ENCODE assay signal across 9 mouse cellular contexts in genomic region chr16:30826128-30826527, GRCm38 (mm10).
DNase-seq lines count a peak whose midpoint lies in the region; ATAC-seq and TF ChIP-seq lines count a peak whose summit lies in the region.
"Had no signal": no experiment of that assay in that cellular context is flagged by ENCODE, and none has a peak within 500 bp of the region (broad histone marks: within the 10 kb centered on the region; RNA-seq: fewer than 3 reads in every experiment).

No protein-coding gene starts in this region.

- H3K4me3 ChIP-seq in forebrain, embryonic 15.5 days: no peak overlapping the region
- no peak overlapping the region for H3K4me3 ChIP-seq in forebrain, embryonic 11.5 days (ENCODE audit: low read depth, low read length)
- no peak overlapping the region for H3K4me3 ChIP-seq in heart, embryonic 13.5 days
- H3K4me3 ChIP-seq in liver, embryonic 11.5 days (ENCODE audit: low read depth, low read length): no peak overlapping the region
- H3K4me3 ChIP-seq: embryonic facial prominence, embryonic 15.5 days had no signal

- H3K4me1 ChIP-seq in forebrain, embryonic 15.5 days: peaks cover 12% of the 10 kb centered on the region
- no peaks in the 10 kb centered on the region for H3K4me1 ChIP-seq in forebrain, embryonic 11.5 days (replicated peaks; ENCODE audit: control insufficient read depth, insufficient read depth, low read length)
- H3K4me1 ChIP-seq in heart, embryonic 13.5 days: peaks cover 46% of the 10 kb centered on the region
- no peaks in the 10 kb centered on the region; the same call in 1 of the 2 replicates for H3K4me1 ChIP-seq in liver, embryonic 11.5 days (replicated peaks; ENCODE audit: control insufficient read depth, insufficient read depth, low read length)

- H3K9me3 ChIP-seq in forebrain, embryonic 15.5 days: no peaks in the 10 kb centered on the region
- H3K9me3 ChIP-seq in forebrain, embryonic 11.5 days (ENCODE audit: control insufficient read depth, low read length): no peaks in the 10 kb centered on the region
- H3K9me3 ChIP-seq in heart, embryonic 13.5 days: no peaks in the 10 kb centered on the region
- no peaks in the 10 kb centered on the region for H3K9me3 ChIP-seq in liver, embryonic 11.5 days (ENCODE audit: control insufficient read depth, low read length)
- H3K9me3 ChIP-seq: embryonic facial prominence, embryonic 15.5 days had no signal

- TF ChIP-seq POLR2A in brain, embryonic 14.5 days (IDR thresholded peaks at IDR 0.05; ENCODE audit: borderline replicate concordance, extremely low read depth, insufficient read depth, insufficient read length, poor library complexity, severe bottlenecking): no peak

- H3K36me3 ChIP-seq in forebrain, embryonic 15.5 days: no peaks in the 10 kb centered on the region
- no peaks in the 10 kb centered on the region for H3K36me3 ChIP-seq in forebrain, embryonic 11.5 days (ENCODE audit: control insufficient read depth, insufficient read depth, low read length)
- H3K36me3 ChIP-seq in heart, embryonic 13.5 days: no peaks in the 10 kb centered on the region
- no peaks in the 10 kb centered on the region for H3K36me3 ChIP-seq in liver, embryonic 11.5 days (ENCODE audit: control insufficient read depth, insufficient read depth, low read length)
- H3K36me3 ChIP-seq: embryonic facial prominence, embryonic 15.5 days had no signal

- no peaks in the 10 kb centered on the region for H3K27me3 ChIP-seq in forebrain, embryonic 15.5 days
- no peaks in the 10 kb centered on the region for H3K27me3 ChIP-seq in forebrain, embryonic 11.5 days (ENCODE audit: control insufficient read depth, insufficient read depth, low read length)
- H3K27me3 ChIP-seq in heart, embryonic 13.5 days (replicated peaks): no peaks in the 10 kb centered on the region
- 0 out of 2 replicates have a peak, but pooled peaks cover 2% of the 10 kb centered on the region for H3K27me3 ChIP-seq in liver, embryonic 11.5 days (replicated peaks; ENCODE audit: control insufficient read depth, insufficient read depth, low read length)
- H3K27me3 ChIP-seq: embryonic facial prominence, embryonic 15.5 days had no signal

- no peak overlapping the region for H3K9ac ChIP-seq in forebrain, embryonic 15.5 days (replicated peaks)
- no peak overlapping the region for H3K9ac ChIP-seq in forebrain, embryonic 11.5 days (ENCODE audit: low read length)
- no peak overlapping the region for H3K9ac ChIP-seq in heart, embryonic 13.5 days
- H3K9ac ChIP-seq in liver, embryonic 11.5 days (ENCODE audit: low read depth, low read length): no peak overlapping the region
- H3K9ac ChIP-seq: embryonic facial prominence, embryonic 15.5 days had no signal

- H3K27ac ChIP-seq in forebrain, embryonic 15.5 days (replicated peaks): peak overlapping the region; percentile 67
- no peak overlapping the region for H3K27ac ChIP-seq in forebrain, embryonic 11.5 days (ENCODE audit: low read depth, low read length)
- H3K27ac ChIP-seq in heart, embryonic 13.5 days (replicated peaks): peak overlapping the region; percentile 60
- H3K27ac ChIP-seq in liver, embryonic 11.5 days (ENCODE audit: low read depth, low read length): no peak overlapping the region
- H3K27ac ChIP-seq: embryonic facial prominence, embryonic 15.5 days had no signal

- H3K4me2 ChIP-seq in forebrain, embryonic 15.5 days (replicated peaks): no peak overlapping the region
- H3K4me2 ChIP-seq in forebrain, embryonic 11.5 days (ENCODE audit: low read depth, low read length, severe bottlenecking): no peak overlapping the region
- H3K4me2 ChIP-seq in heart, embryonic 13.5 days: no peak overlapping the region
- H3K4me2 ChIP-seq in liver, embryonic 11.5 days: no peak overlapping the region
- H3K4me2 ChIP-seq: embryonic facial prominence, embryonic 15.5 days had no signal

- no peak for TF ChIP-seq CTCF in brain, embryonic 14.5 days (IDR thresholded peaks at IDR 0.05; ENCODE audit: borderline replicate concordance, extremely low read depth, insufficient read depth, insufficient read length)

- ATAC-seq in forebrain, embryonic 15.5 days (replicated peaks): peak; percentile 73; the same call in 1 of the 2 replicates
- no peak for ATAC-seq in forebrain, embryonic 11.5 days (replicated peaks; ENCODE audit: low FRiP score)
- no peak for ATAC-seq in heart, embryonic 13.5 days (ENCODE audit: extremely low read depth, insufficient number of reproducible peaks, low FRiP score, low TSS enrichment)
- ATAC-seq in liver, embryonic 11.5 days (replicated peaks; ENCODE audit: low FRiP score): no peak

- intact Hi-C loops in left cerebral cortex, postnatal 14 days (cut with DNase I): no loop called here

- 56% methylated on average over 3 of the region's 3 CpGs for WGBS in forebrain, embryonic 15.5 days
- 68% methylated on average over 3 of the region's 3 CpGs for WGBS in forebrain, embryonic 11.5 days
- 51% methylated on average over 3 of the region's 3 CpGs for WGBS in heart, embryonic 13.5 days
- WGBS in liver, embryonic 11.5 days: 60% methylated on average over 3 of the region's 3 CpGs

- no peak for DNase-seq in forebrain, embryonic 11.5 days (ENCODE audit: low spot score)
- DNase-seq in brain, embryonic 14.5 days (ENCODE audit: low read depth): peak; percentile 80
- DNase-seq in left cerebral cortex, postnatal 14 days (ENCODE audit: low spot score in 2 of 2): peak; percentile 55 to 57
- no peak for DNase-seq in liver, embryonic 11.5 days (ENCODE audit: low spot score)
- DNase-seq in urinary bladder, postnatal 10 days (ENCODE audit: low spot score): no peak
- DNase-seq in spleen, adult 18-20 months: no peak

Comparison
In these comparisons a context has a peak if more than half of its experiments do, and no peak if none do; other contexts are left out.
1. H3K27ac ChIP-seq: peak in forebrain, embryonic 15.5 days (single experiment) and heart, embryonic 13.5 days (single experiment); none in forebrain, embryonic 11.5 days (single experiment) and liver, embryonic 11.5 days (single experiment).
2. DNase-seq: peak in brain, embryonic 14.5 days (single experiment) and left cerebral cortex, postnatal 14 days (2 of 2); none in forebrain, embryonic 11.5 days (single experiment), liver, embryonic 11.5 days (single experiment), urinary bladder, postnatal 10 days (single experiment) and spleen, adult 18-20 months (0 of 2).